Mouse (Mus musculus) ES-Bruce4 (cell line): Measurements from ENCODE around the gene Odf3l1.

Experiments used
- CTCF ChIP-seq: IDR thresholded peaks from one replicate; pipeline ENCODE4 v1.8.1; 2011; ENCODE audit warnings: low read depth, low read length
- EP300 ChIP-seq: IDR thresholded peaks from 2 replicates; pipeline ENCODE4 v1.6.1; 2011; ENCODE audit warnings: low read depth, low read length; ENCODE audit not compliant: insufficient read depth
- POLR2A ChIP-seq: IDR thresholded peaks from one replicate; pipeline ENCODE4 v1.8.1; 2011; ENCODE audit warnings: low read length; ENCODE audit not compliant: insufficient read depth

DNA sequence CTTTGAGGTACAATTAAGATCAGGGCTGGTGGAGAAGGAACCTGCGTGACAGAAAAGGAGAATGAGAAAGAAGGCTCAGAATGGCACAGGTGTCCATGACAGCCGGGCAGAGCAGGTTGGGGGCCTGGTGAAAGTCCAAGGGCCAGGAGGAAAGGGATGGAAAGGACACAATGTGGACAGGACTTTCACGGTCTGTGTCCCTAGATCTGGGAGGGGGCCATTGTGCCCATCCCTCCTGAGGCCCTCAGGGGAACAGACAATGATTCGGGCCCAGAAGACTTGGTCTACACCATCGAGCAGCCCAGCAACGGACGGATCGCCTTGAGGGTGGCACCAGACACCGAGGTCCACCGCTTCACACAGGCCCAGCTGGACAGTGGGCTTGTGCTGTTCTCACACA, 27.6 kb upstream of the Odf3l1 start:
- TF ChIP-seq CTCF (no peak), POLR2A (no peak), EP300 (no peak)
